Mouse (Mus musculus) embryonic facial prominence, embryonic 11.5 days (tissue): ENCODE results near the gene Rpsa. TPM values are rescaled to one million over a fixed set of nuclear protein-coding genes. Genes with fewer than 3 reads are reported as not detected.

Experiments
- polyA plus RNA-seq: library from polyadenylated mRNA; unstranded; fragments of >200 nt; fragmentation: Nextera tagmentation; extraction: Ambion mirVana; gene quantifications from 2 replicates; pipeline ENCODE4 v1.2.1, GENCODE M21; 2014

The Rpsa gene
- polyA plus RNA-seq, 1 experiment from 2014 or later, result 1,419 TPM

Other genes starting within 250 kb of the Rpsa start
- gene Wdr48, start 232.8 kb upstream of the Rpsa start, polyA plus RNA-seq, result 64.0 and 74.8 TPM in 2 replicates
- 18.3 and 20.1 TPM in 2 replicates for gene Gorasp1, start 190.1 kb upstream of the Rpsa start, polyA plus RNA-seq
- gene Ttc21a, start 190.1 kb upstream of the Rpsa start, polyA plus RNA-seq, result 0.10 and 0.33 TPM in 2 replicates
- 1.5 and 2.1 TPM in 2 replicates for gene Csrnp1, start 143.0 kb upstream of the Rpsa start, polyA plus RNA-seq
- 0.06 and 0.13 TPM in 2 replicates for gene Xirp1, start 104.1 kb upstream of the Rpsa start, polyA plus RNA-seq
- 2.4 and 3.4 TPM in 2 replicates for gene Cx3cr1, start 57.8 kb upstream of the Rpsa start, polyA plus RNA-seq
- not detected in 2 replicates for gene Ccr8, start 35.6 kb upstream of the Rpsa start, polyA plus RNA-seq
- gene Slc25a38, start 17.3 kb upstream of the Rpsa start, polyA plus RNA-seq, result 33.2 and 36.9 TPM in 2 replicates
- 0.60 and 1.1 TPM in 2 replicates for gene Mobp, start 22.0 kb downstream of the Rpsa start, polyA plus RNA-seq
- gene Myrip, start 173.8 kb downstream of the Rpsa start, polyA plus RNA-seq, result 0.43 and 0.59 TPM in 2 replicates